Mouse (Mus musculus) c-Kit-positive CD71-positive TER-119-negative erythroid progenitor cells, embryonic 14.5 days (primary cell): ENCODE data around the gene Nhs.

Experiments
- DNase-seq: peaks from one replicate; pipeline ENCODE4 v3.0.0-alpha.2; 2013; ENCODE audit warnings: low read depth

Gene Nhs

GRCm38 (mm10) chrX:162159637-162160611, at the start of gene Nhs:
Gene Nhs, minus strand, starts transcription at chrX:162159730.
- peak; percentile 11 for DNase-seq

- no peak for DNase-seq
Measured at GRCm38 (mm10) chrX:162206350-162206884, 46.9 kb upstream of the Nhs start.

- no peak for DNase-seq
Measured at GRCm38 (mm10) chrX:162158743-162159636, 540 bp downstream of the Nhs start.

- DNase-seq = no peak
Measured at GRCm38 (mm10) chrX:162158142-162158541, 1.4 kb downstream of the Nhs start.

GRCm38 (mm10) chrX:162137807-162138206, 21.7 kb downstream of the Nhs start:
- DNase-seq = no peak

- no peak for DNase-seq
Measured at GRCm38 (mm10) chrX:162113257-162113656, 46.3 kb downstream of the Nhs start.

GRCm38 (mm10) chrX:162102802-162103434, 56.6 kb downstream of the Nhs start:
- DNase-seq = no peak

GRCm38 (mm10) chrX:162098364-162098763, 61.2 kb downstream of the Nhs start:
- DNase-seq = no peak

- DNase-seq = no peak
Measured at GRCm38 (mm10) chrX:162087291-162087690, 72.2 kb downstream of the Nhs start.

GRCm38 (mm10) chrX:162085897-162086200, 73.7 kb downstream of the Nhs start:
- DNase-seq = no peak

- DNase-seq = no peak
Measured at GRCm38 (mm10) chrX:162085062-162085896, 74.3 kb downstream of the Nhs start.

- no peak for DNase-seq
Measured at GRCm38 (mm10) chrX:162063164-162063563, 96.4 kb downstream of the Nhs start.

GRCm38 (mm10) chrX:162055635-162056034, 103.9 kb downstream of the Nhs start:
- no peak for DNase-seq

GRCm38 (mm10) chrX:162053566-162053965, 106.0 kb downstream of the Nhs start:
- no peak for DNase-seq

GRCm38 (mm10) chrX:162052534-162052933, 107.0 kb downstream of the Nhs start:
- no peak for DNase-seq

GRCm38 (mm10) chrX:162049616-162050015, 109.9 kb downstream of the Nhs start:
- DNase-seq = no peak

GRCm38 (mm10) chrX:162045527-162045926, 114.0 kb downstream of the Nhs start:
- DNase-seq = no peak

GRCm38 (mm10) chrX:162044109-162044508, 115.4 kb downstream of the Nhs start:
- DNase-seq = no peak

GRCm38 (mm10) chrX:162025210-162025953, 134.1 kb downstream of the Nhs start:
- peak; percentile 45 for DNase-seq

GRCm38 (mm10) chrX:162021724-162022123, 137.8 kb downstream of the Nhs start:
- DNase-seq = no peak
